Mouse (Mus musculus) limb, embryonic 13.5 days (tissue): ENCODE data around the gene Ms4a13. TPM values are rescaled to one million over a fixed set of nuclear protein-coding genes. Genes with fewer than 3 reads are reported as not detected.
A peak's percentile ranks its signal among the peaks of the same experiment; 100 is the strongest.
"Not testable (repeated sequence)": the region's sequence is repeated elsewhere in the genome, so short reads cannot be mapped to it uniquely, and the experiment has no call there.

Source experiments
- ATAC-seq: fragments of 200-750 bp; cut with Nextera tagmentation; 2 replicates; pipeline ENCODE4 v1.8.0; 2017; ENCODE audit warnings: low read depth, moderate number of reproducible peaks, moderate TSS enrichment; ENCODE audit not compliant: low FRiP score
- H3K27ac ChIP-seq: fragments of 300-500 bp; sonication (generic); 2 replicates; pipeline ENCODE4 v1.5.1; 2015; ENCODE audit warnings: inconsistent platforms, mild to moderate bottlenecking, moderate library complexity
- H3K27me3 ChIP-seq: fragments of 300-500 bp; sonication (generic); 2 replicates; pipeline ENCODE4 v1.6.1; 2015; ENCODE audit warnings: mild to moderate bottlenecking, inconsistent platforms
- H3K36me3 ChIP-seq: fragments of 300-500 bp; sonication (generic); 2 replicates; pipeline ENCODE4 v1.6.1; 2015; ENCODE audit warnings: inconsistent platforms, mild to moderate bottlenecking, moderate library complexity
- H3K4me1 ChIP-seq: fragments of 300-500 bp; sonication (generic); 2 replicates; pipeline ENCODE4 v1.6.1; 2015; ENCODE audit warnings: inconsistent platforms
- H3K4me2 ChIP-seq: fragments of 300-500 bp; sonication (generic); replicated peaks from 2 replicates; pipeline ENCODE4 v1.6.1; 2015; ENCODE audit warnings: inconsistent platforms, mild to moderate bottlenecking, moderate library complexity
- H3K4me3 ChIP-seq: fragments of 300-500 bp; sonication (generic); 2 replicates; pipeline ENCODE4 v1.5.1; 2015; ENCODE audit warnings: moderate library complexity, mild to moderate bottlenecking, inconsistent platforms
- H3K9ac ChIP-seq: fragments of 300-500 bp; sonication (generic); 2 replicates; pipeline ENCODE4 v1.6.1; 2015; ENCODE audit warnings: mild to moderate bottlenecking, inconsistent platforms
- H3K9me3 ChIP-seq: fragments of 300-500 bp; sonication (generic); 2 replicates; pipeline ENCODE4 v1.6.1; 2016; ENCODE audit warnings: inconsistent platforms
- WGBS: fragments of 180-500 bp; shearing (Covaris S2); methylation state at CpG from one replicate; pipeline ENCODE4 v1.1.7; 2015; 5-methylcytosine and 5-hydroxymethylcytosine counted together
- polyA plus RNA-seq: library from polyadenylated mRNA; unstranded; fragments of >200 nt; fragmentation: Nextera tagmentation; extraction: Ambion mirVana; gene quantifications from 2 replicates; pipeline ENCODE4 v1.2.1, GENCODE M21; 2015

The Ms4a13 gene
- polyA plus RNA-seq, 1 experiment from 2014 or later = not detected

DNA sequence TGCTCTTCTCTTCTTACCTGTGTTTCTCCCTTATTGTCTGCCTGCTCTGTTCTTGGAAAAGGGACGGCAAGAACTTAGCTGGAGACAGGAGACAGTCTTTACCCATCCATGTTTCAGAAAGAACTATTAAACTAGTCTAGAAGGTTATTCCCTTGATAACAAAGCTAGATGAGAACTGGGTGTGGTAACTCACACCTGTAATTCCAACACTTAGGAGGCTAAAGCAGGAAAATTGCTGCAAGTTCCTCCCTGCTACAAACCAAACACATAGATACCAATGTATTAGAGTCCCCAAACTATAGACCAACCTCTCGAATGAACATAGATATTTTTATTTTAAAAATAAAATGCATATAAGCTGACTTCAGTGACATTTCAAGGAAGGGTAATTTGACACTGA lies 61.7 kb downstream of the Ms4a13 start:
- Histone ChIP-seq H3K27ac (no peak overlapping the region), H3K9ac (no peak overlapping the region), H3K4me2 (no peak overlapping the region), H3K4me1 (no peaks in the 10 kb centered on the region), H3K36me3 (no peaks in the 10 kb centered on the region), H3K27me3 (0 out of 2 replicates have a peak, but pooled peaks cover 4% of the 10 kb centered on the region), H3K9me3 (no peaks in the 10 kb centered on the region), H3K4me3 (no peak overlapping the region)
- ATAC-seq = no peak
- 84% methylated on average over 2 of the region's 2 CpGs for WGBS

GRCm38 (mm10) chr19:11130776-11131175 lies 65.8 kb downstream of the Ms4a13 start, which contains the start of gene 1700017D01Rik:
Gene 1700017D01Rik, minus strand, starts transcription at chr19:11130876.
- not testable (repeated sequence) for H3K4me2 ChIP-seq, H3K9ac ChIP-seq, H3K27ac ChIP-seq, H3K4me1 ChIP-seq, H3K36me3 ChIP-seq, H3K9me3 ChIP-seq, H3K4me3 ChIP-seq, H3K27me3 ChIP-seq, ATAC-seq
- 84% methylated on average over 8 of the region's 8 CpGs for WGBS

GRCm38 (mm10) chr19:11129702-11130101 lies 66.8 kb downstream of the Ms4a13 start:
- no peaks in the 10 kb centered on the region for H3K36me3 ChIP-seq
- no peak overlapping the region for H3K9ac ChIP-seq
- H3K4me1 ChIP-seq = no peaks in the 10 kb centered on the region
- peaks cover 3% of the 10 kb centered on the region for H3K9me3 ChIP-seq
- ATAC-seq = no peak
- no peak overlapping the region for H3K4me2 ChIP-seq
- no peak overlapping the region for H3K27ac ChIP-seq
- WGBS = 78% methylated on average over 1 of the region's 1 CpGs
- H3K4me3 ChIP-seq = no peak overlapping the region
- H3K27me3 ChIP-seq = no peaks in the 10 kb centered on the region

DNA sequence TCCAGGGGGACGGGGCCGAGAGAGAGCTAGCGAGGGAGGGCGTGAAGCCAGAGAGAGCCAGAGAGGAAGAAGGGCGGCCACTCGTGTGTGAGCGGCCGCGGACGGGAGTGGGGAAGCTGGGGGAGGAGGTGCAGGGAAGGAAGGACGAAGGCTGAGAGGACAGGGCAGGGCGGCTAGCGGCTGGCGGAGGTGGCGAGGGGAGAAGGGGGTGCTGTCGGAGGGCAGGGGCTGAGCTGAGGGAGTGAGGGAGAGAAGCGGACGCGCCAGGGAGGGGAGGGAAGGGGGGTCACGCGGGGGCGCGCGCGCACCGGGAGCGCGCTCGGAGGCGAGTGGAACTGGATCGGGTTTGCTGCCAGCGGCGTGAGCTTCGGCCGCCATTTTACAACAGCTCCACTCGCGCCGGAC lies 75.5 kb downstream of the Ms4a13 start:
- H3K27ac ChIP-seq, H3K4me1 ChIP-seq, H3K9me3 ChIP-seq, H3K36me3 ChIP-seq, H3K27me3 ChIP-seq: not testable (repeated sequence)
- Histone ChIP-seq H3K9ac (peak overlapping the region; percentile 57; the same call in 1 of the 2 replicates), H3K4me3 (peak overlapping the region; percentile 41), H3K4me2 (peak overlapping the region; percentile 54)
- 1% methylated on average over 11 of the region's 38 CpGs for WGBS
- ATAC-seq = peak; percentile 98

Other genes starting within 250 kb of the Ms4a13 start
- gene Ccdc86, start 247.5 kb downstream of the Ms4a13 start, polyA plus RNA-seq = 29.7 and 30.4 TPM in 2 replicates
- 0.38 TPM in 1 of 2 replicates, not detected in the other for gene Ms4a10, start 222.1 kb downstream of the Ms4a13 start, polyA plus RNA-seq
- not detected in 2 replicates for gene Ms4a15, start 203.5 kb downstream of the Ms4a13 start, polyA plus RNA-seq
- not detected in 2 replicates for gene Ms4a18, start 178.7 kb downstream of the Ms4a13 start, polyA plus RNA-seq
- not detected in 2 replicates for gene Ms4a8a, start 115.6 kb downstream of the Ms4a13 start, polyA plus RNA-seq
- not detected in 2 replicates for gene 1700017D01Rik, start 65.9 kb downstream of the Ms4a13 start, polyA plus RNA-seq
- not detected in 2 replicates for gene 1700025F22Rik, start 31.4 kb downstream of the Ms4a13 start, polyA plus RNA-seq
- not detected in 2 replicates for gene Ms4a12, start 35.7 kb upstream of the Ms4a13 start, polyA plus RNA-seq
- not detected in 2 replicates for gene Ms4a1, start 69.5 kb upstream of the Ms4a13 start, polyA plus RNA-seq
- gene Ms4a5, start 87.1 kb upstream of the Ms4a13 start, polyA plus RNA-seq = not detected in 2 replicates
- not detected in 2 replicates for gene Ms4a14, start 117.7 kb upstream of the Ms4a13 start, polyA plus RNA-seq
- gene Ms4a7, start 139.4 kb upstream of the Ms4a13 start, polyA plus RNA-seq = 5.7 and 7.0 TPM in 2 replicates
- gene Ms4a4a, start 178.8 kb upstream of the Ms4a13 start, polyA plus RNA-seq = 5.4 and 5.6 TPM in 2 replicates
- 0.62 and 0.87 TPM in 2 replicates for gene Ms4a4c, start 208.0 kb upstream of the Ms4a13 start, polyA plus RNA-seq
- gene Ms4a4b, start 246.8 kb upstream of the Ms4a13 start, polyA plus RNA-seq = 0.59 TPM in 1 of 2 replicates, not detected in the other